In the genomic region with DNA sequence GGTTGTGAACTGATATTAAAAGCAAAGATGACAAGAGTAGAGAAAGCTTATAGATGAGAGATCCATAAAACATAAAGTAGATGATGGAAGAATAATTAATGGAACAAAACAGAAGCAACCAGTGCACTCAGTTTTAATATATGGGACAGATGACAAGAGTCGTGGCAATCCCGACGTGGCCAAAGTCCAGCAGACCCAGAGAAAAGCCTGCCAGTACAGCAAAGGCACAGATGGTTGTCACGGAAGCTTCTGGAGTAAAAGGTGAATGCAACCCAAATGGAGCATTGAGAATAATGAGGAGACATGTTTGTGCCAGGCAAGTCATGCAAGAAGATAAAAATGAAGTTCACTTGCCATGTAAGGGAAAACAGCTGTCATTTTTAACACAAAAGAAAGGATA, we compare ENCODE assay signal across 18 mouse cellular contexts.
"Had no signal": no experiment of that assay in that cellular context is flagged by ENCODE, and none has a peak within 500 bp of the region (broad histone marks: within the 10 kb centered on the region; RNA-seq: fewer than 3 reads in every experiment).

No protein-coding gene starts in this region.

- DNase-seq: lung, adult 18-20 months; lung, embryonic 14.5 days; lung, postnatal 10 days; lung, postnatal 4 days; retina, postnatal 1 day; right cerebral cortex, adult 18-20 months; right cerebral cortex, postnatal 25 days; right cerebral cortex, postnatal 4 days; spleen, adult 18-20 months; thymus, adult 18-20 months; thymus, postnatal 14 days; thymus, postnatal 36 days had no signal

- H3K4me3 ChIP-seq: midbrain, embryonic 13.5 days; midbrain, embryonic 15.5 days; myocyte; neural tube, embryonic 13.5 days; neural tube, embryonic 15.5 days had no signal

- H3K4me1 ChIP-seq: midbrain, embryonic 13.5 days; midbrain, embryonic 15.5 days; neural tube, embryonic 13.5 days; neural tube, embryonic 15.5 days had no signal

- H3K9me3 ChIP-seq: midbrain, embryonic 13.5 days; midbrain, embryonic 15.5 days; neural tube, embryonic 13.5 days; neural tube, embryonic 15.5 days had no signal

- H3K36me3 ChIP-seq: midbrain, embryonic 13.5 days; midbrain, embryonic 15.5 days; neural tube, embryonic 13.5 days; neural tube, embryonic 15.5 days had no signal

- H3K9ac ChIP-seq: lung, embryonic 14.5 days; midbrain, embryonic 13.5 days; midbrain, embryonic 15.5 days; neural tube, embryonic 13.5 days; neural tube, embryonic 15.5 days had no signal

- ATAC-seq: midbrain, embryonic 13.5 days; midbrain, embryonic 15.5 days had no signal

- H3K27ac ChIP-seq: midbrain, embryonic 13.5 days; midbrain, embryonic 15.5 days; neural tube, embryonic 13.5 days; neural tube, embryonic 15.5 days had no signal

- H3K27me3 ChIP-seq: midbrain, embryonic 13.5 days; midbrain, embryonic 15.5 days; neural tube, embryonic 13.5 days; neural tube, embryonic 15.5 days had no signal

- H3K4me2 ChIP-seq: lung, embryonic 14.5 days; midbrain, embryonic 11.5 days; midbrain, embryonic 13.5 days; midbrain, embryonic 15.5 days; neural tube, embryonic 13.5 days; neural tube, embryonic 15.5 days had no signal
